Mouse (Mus musculus) hindbrain, postnatal 0 days (tissue): ENCODE measurements around the gene Gm10135. TPM values are rescaled to one million over a fixed set of nuclear protein-coding genes. Genes with fewer than 3 reads are reported as not detected.

Source experiments
- ATAC-seq: fragments of 200-750 bp; cut with Nextera tagmentation; 2 replicates; pipeline ENCODE4 v1.8.0; 2017; ENCODE audit warnings: mild to moderate bottlenecking, moderate TSS enrichment, moderate library complexity
- DNase-seq: peaks from one replicate; pipeline ENCODE4 v3.0.0-alpha.2; 2015; ENCODE audit warnings: low spot score
- H3K27ac ChIP-seq: fragments of 300-500 bp; sonication (generic); 2 replicates; pipeline ENCODE4 v1.5.1; 2014; ENCODE audit warnings: mild to moderate bottlenecking
- H3K27me3 ChIP-seq: fragments of 300-500 bp; sonication (generic); 2 replicates; pipeline ENCODE4 v1.6.1; 2014; ENCODE audit warnings: low read length, mixed read lengths; ENCODE audit not compliant: insufficient read depth
- H3K36me3 ChIP-seq: fragments of 300-500 bp; sonication (generic); 2 replicates; pipeline ENCODE4 v1.6.1; 2014; ENCODE audit warnings: low read length, mixed read lengths; ENCODE audit not compliant: insufficient read depth
- H3K4me1 ChIP-seq: fragments of 300-500 bp; sonication (generic); 2 replicates; pipeline ENCODE4 v1.6.1; 2014; ENCODE audit warnings: antibody characterized with exemption, low read length, mixed read lengths; ENCODE audit not compliant: insufficient read depth
- H3K4me2 ChIP-seq: fragments of 300-500 bp; sonication (generic); 2 replicates; pipeline ENCODE4 v1.6.1; 2014; ENCODE audit warnings: low read depth, mild to moderate bottlenecking, low read length, moderate library complexity, mixed read lengths
- H3K4me3 ChIP-seq: fragments of 300-500 bp; sonication (generic); 2 replicates; pipeline ENCODE4 v1.5.1; 2014; ENCODE audit warnings: low read length
- H3K9ac ChIP-seq: fragments of 300-500 bp; sonication (generic); replicated peaks from 2 replicates; pipeline ENCODE4 v1.6.1; 2014; ENCODE audit warnings: mild to moderate bottlenecking, low read length, moderate library complexity, mixed read lengths
- H3K9me3 ChIP-seq: fragments of 300-500 bp; sonication (generic); 2 replicates; pipeline ENCODE4 v1.6.1; 2016; ENCODE audit warnings: low read length, mixed read lengths
- CTCF ChIP-seq: IDR thresholded peaks from 2 replicates; pipeline ENCODE4 v1.5.1; 2016; ENCODE audit warnings: antibody characterized with exemption, control low read depth, low read depth
- WGBS: fragments of 180-500 bp; shearing (Covaris S2); extraction: QIAGEN DNeasy Blood & Tissue Kit; methylation state at CpG from one replicate; pipeline ENCODE4 v1.1.7; 2014; 5-methylcytosine and 5-hydroxymethylcytosine counted together
- polyA plus RNA-seq: library from polyadenylated mRNA; unstranded; fragments of >200 nt; fragmentation: Nextera tagmentation; extraction: Ambion mirVana; gene quantifications from 2 replicates; pipeline ENCODE4 v1.2.1, GENCODE M21; 2015
- total RNA-seq: library from RNA; depleted of rRNA; stranded (reverse); fragments of >200 nt; gene quantifications from 2 replicates; pipeline ENCODE4 v1.2.3, GENCODE M21; 2014

Gm10135 gene
- total and polyA plus RNA-seq, 2 experiments from 2014 or later: not detected

DNA sequence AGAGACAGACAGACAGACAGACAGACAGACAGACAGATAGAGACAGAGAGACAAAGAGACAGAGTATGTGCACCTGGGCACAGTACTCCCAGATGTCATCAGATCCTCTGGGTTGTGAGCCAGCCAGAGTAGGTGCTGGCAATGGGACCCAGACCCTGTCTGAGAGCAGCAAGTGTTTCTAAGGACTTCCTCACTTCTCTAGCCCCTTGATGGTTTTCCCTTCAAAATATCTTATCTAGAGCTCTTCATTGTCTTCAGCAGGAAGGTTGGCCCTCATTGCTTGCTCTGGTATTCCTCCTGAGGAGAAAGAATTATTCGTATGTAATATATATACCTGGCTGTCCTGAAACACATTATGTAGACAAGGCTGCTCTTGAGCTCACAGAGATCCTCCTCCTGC is 18.0 kb upstream of the Gm10135 start:
- Histone ChIP-seq H3K4me1 (no peaks in the 10 kb centered on the region; the same call in 1 of the 2 replicates), H3K27me3 (no peaks in the 10 kb centered on the region), H3K36me3 (no peaks in the 10 kb centered on the region), H3K9me3 (no peaks in the 10 kb centered on the region), H3K4me3 (no peak overlapping the region), H3K9ac (no peak overlapping the region), H3K4me2 (no peak overlapping the region), H3K27ac (no peak overlapping the region)
- WGBS: 87% methylated on average over 1 of the region's 1 CpGs
- DNase-seq: no peak
- TF ChIP-seq CTCF: no peak
- no peak for ATAC-seq

DNA sequence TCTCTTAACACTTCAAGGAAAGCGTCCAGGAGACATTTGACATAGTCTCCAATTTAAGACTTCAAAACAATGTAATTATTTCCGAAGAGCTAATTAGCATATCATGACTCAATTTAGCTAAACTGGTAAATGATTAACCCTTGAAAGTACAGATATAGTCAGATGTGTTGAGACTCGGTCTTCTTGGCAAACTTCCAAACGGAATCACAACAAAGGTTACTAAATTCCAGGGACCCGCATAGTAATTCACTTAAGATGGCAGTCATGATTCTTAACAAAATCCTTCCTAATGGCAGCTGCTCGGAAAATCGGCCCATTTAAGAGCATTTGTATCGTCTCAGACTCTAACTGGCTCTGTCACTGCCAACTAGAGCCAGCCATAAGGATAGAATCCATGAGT is 15.3 kb upstream of the Gm10135 start:
- WGBS: 55% methylated on average over 8 of the region's 8 CpGs
- ATAC-seq: no peak
- DNase-seq: no peak
- TF ChIP-seq CTCF: no peak
- H3K9ac ChIP-seq: no peak overlapping the region
- H3K27me3 ChIP-seq: no peaks in the 10 kb centered on the region
- H3K9me3 ChIP-seq: no peaks in the 10 kb centered on the region
- no peak overlapping the region for H3K27ac ChIP-seq
- no peaks in the 10 kb centered on the region for H3K36me3 ChIP-seq
- H3K4me2 ChIP-seq: no peak overlapping the region
- H3K4me3 ChIP-seq: no peak overlapping the region
- no peaks in the 10 kb centered on the region; the same call in 1 of the 2 replicates for H3K4me1 ChIP-seq

DNA sequence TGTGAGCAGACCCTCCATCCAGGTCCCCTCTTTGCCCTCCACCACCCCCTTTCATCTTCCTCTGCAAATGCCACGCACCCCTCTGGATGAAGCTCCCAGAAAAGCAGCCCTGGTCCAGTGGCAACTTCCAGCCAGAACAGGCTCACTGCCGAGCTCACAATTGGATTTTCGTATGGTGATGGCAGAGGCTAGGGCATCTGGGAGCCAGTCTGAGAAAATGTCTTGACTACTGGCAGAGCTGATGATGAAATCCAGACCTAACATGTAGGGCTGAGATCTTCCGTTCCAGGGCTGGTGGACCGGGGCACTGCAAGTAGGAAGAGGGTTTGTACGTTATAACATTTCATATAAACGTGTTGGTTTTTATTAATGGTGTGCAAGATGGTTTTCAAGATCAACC is 13.3 kb upstream of the Gm10135 start:
- ATAC-seq (no peak), DNase-seq (no peak)
- no peaks in the 10 kb centered on the region for H3K27me3 ChIP-seq
- WGBS: 91% methylated on average over 7 of the region's 7 CpGs
- no peak overlapping the region for H3K4me2 ChIP-seq
- no peaks in the 10 kb centered on the region for H3K9me3 ChIP-seq
- H3K4me3 ChIP-seq: no peak overlapping the region
- H3K36me3 ChIP-seq: no peaks in the 10 kb centered on the region
- TF ChIP-seq CTCF: no peak
- H3K4me1 ChIP-seq: no peaks in the 10 kb centered on the region
- H3K9ac ChIP-seq: no peak overlapping the region
- no peak overlapping the region for H3K27ac ChIP-seq

DNA sequence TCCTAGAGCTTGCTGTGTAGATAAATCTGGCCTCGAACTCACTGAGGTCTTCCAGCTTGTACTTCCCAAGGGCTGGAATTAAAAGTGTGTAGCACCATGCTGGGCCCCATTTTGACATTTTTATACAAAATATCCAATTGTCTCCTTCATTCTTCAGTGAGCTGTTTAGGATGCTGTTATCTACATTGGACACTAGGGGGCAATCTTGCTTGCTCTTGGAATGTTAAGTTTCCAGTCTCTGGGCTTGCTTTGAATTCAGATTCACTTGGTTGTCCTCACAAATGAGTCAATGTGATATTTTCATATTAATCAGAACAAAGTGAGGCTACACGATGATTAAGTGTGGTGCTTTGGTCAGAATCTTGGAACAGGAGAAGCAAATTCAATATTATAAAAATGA is 9.6 kb upstream of the Gm10135 start:
- Histone ChIP-seq H3K36me3 (no peaks in the 10 kb centered on the region), H3K4me1 (no peaks in the 10 kb centered on the region), H3K4me2 (no peak overlapping the region), H3K4me3 (no peak overlapping the region), H3K27me3 (no peaks in the 10 kb centered on the region), H3K9me3 (no peaks in the 10 kb centered on the region), H3K9ac (no peak overlapping the region), H3K27ac (no peak overlapping the region)
- 2% methylated on average over 2 of the region's 2 CpGs for WGBS
- peak; percentile 63 for ATAC-seq
- peak; percentile 89 for TF ChIP-seq CTCF
- peak; percentile 88 for DNase-seq

DNA sequence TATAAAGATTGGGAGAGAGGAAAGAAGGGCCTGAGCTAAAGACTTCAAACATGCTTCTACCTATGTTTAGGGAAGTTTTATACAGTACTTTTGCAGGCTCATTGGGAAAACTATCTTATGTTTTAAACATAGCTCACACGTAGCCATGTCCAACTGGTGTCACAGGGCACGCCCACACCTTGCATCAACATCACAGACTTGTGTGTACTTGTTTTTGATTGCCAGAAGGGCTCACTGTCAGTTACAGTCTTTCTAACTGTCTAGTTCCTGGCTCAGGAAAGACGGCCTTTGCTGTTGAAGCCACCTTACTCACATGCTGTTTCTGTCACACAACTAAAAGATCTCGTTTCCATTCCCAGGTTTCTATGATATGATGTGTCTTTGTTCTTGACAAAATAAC is 2.0 kb upstream of the Gm10135 start:
- DNase-seq (no peak), ATAC-seq (no peak)
- no peak overlapping the region for H3K4me3 ChIP-seq
- no peak overlapping the region for H3K4me2 ChIP-seq
- H3K9me3 ChIP-seq: no peaks in the 10 kb centered on the region
- H3K9ac ChIP-seq: no peak overlapping the region
- H3K27ac ChIP-seq: no peak overlapping the region
- 89% methylated on average over 4 of the region's 4 CpGs for WGBS
- TF ChIP-seq CTCF: no peak
- no peaks in the 10 kb centered on the region for H3K27me3 ChIP-seq
- no peaks in the 10 kb centered on the region for H3K4me1 ChIP-seq
- H3K36me3 ChIP-seq: peaks cover 25% of the 10 kb centered on the region

DNA sequence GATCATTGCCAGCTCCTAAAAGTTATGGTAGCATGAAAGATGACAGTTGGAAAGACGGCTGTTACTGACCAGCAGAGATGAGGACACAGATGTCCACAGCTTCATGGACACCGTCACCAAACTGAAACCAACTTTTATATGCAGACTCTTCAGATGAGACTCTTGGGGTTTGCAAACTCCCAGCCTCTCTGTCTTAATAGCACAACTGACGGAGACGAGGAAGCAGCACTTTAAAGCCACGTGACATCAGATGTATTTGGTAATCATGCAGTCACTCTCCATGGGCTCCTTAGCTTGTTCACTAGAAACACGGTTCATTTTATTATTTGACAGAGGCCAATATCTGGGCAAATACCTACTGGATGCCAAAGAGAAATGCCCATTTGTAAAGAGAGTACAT is 1.5 kb upstream of the Gm10135 start:
- no peaks in the 10 kb centered on the region for H3K9me3 ChIP-seq
- no peak overlapping the region for H3K4me2 ChIP-seq
- no peaks in the 10 kb centered on the region for H3K27me3 ChIP-seq
- peaks cover 28% of the 10 kb centered on the region for H3K36me3 ChIP-seq
- no peak overlapping the region for H3K4me3 ChIP-seq
- WGBS: 87% methylated on average over 6 of the region's 6 CpGs
- DNase-seq (no peak), ATAC-seq (no peak)
- no peak for TF ChIP-seq CTCF
- H3K9ac ChIP-seq: no peak overlapping the region
- no peak overlapping the region for H3K27ac ChIP-seq
- no peaks in the 10 kb centered on the region for H3K4me1 ChIP-seq

DNA sequence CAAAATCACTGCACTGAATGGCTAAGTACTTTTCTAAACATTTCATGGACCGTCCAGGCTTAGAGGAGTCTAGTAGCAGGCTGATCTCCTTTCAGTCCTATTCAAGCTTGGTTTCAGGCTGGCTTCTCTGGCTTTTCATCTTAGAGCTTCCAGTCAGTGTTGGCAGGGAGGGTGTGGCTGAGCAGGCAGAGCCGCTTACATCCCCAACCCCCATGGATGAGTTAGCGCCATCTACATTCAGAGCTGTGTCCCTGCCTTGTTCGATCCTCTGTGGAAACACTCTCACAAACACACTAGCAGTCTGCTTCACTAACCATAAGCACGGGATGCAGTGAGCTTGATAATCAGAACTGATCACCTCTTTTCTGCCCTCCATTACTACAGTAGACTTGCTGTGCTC is 1.6 kb downstream of the Gm10135 start:
- H3K4me2 ChIP-seq: no peak overlapping the region
- H3K36me3 ChIP-seq: peaks cover 35% of the 10 kb centered on the region
- TF ChIP-seq CTCF: peak; percentile 39
- no peak overlapping the region for H3K9ac ChIP-seq
- no peaks in the 10 kb centered on the region for H3K27me3 ChIP-seq
- ATAC-seq: peak; percentile 59; the same call in 1 of the 2 replicates
- H3K4me1 ChIP-seq: no peaks in the 10 kb centered on the region
- no peak overlapping the region for H3K27ac ChIP-seq
- WGBS: 48% methylated on average over 5 of the region's 5 CpGs
- no peak overlapping the region for H3K4me3 ChIP-seq
- H3K9me3 ChIP-seq: no peaks in the 10 kb centered on the region
- DNase-seq: peak; percentile 23
